Mouse (Mus musculus) cerebellum, adult (tissue): ENCODE data around the gene Efcab11.
A peak's percentile ranks its signal among the peaks of the same experiment; 100 is the strongest.

Experiments
- ATAC-seq: cut with Nextera tagmentation; 2 replicates; pipeline ENCODE4 v1.9.2; 2017; ENCODE audit warnings: mild to moderate bottlenecking, moderate library complexity, mixed read lengths; ENCODE audit not compliant: insufficient number of reproducible peaks, low FRiP score, low TSS enrichment

The Efcab11 gene

GRCm38 (mm10) chr12:99699379-99700023 lies 184.7 kb downstream of the Efcab11 start:
- ATAC-seq: no peak

- ATAC-seq: no peak
Observed at GRCm38 (mm10) chr12:99694066-99694465, 190.2 kb downstream of the Efcab11 start.

DNA sequence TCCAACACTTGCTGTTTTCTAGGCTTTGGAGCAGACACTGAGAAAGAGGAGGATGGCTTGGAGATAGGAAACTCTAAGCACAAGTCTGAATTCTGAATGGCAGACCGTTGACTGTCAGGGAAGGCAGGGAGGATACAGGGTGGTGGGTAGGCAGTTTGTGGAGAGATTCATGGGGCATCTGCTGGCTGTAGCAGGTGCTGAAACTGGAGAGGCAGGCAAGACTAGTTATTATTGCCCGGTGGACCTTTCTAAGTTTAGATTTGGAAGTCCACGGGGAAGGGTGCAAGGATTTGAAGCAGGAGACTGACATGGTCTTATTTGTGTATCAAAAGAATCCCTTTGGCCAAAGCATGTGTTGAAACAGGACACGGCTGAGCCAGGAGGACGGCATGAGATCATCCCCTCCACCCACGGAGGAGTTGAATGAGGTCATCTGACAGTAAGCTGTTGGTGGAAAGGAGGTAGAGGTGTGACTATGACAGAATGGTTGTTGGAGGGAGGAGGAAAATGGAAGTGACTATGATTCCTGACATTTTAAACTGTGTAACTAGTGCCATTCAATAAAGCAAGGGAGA lies 197.7 kb downstream of the Efcab11 start:
- peak; percentile 68; the same call in 1 of the 2 replicates for ATAC-seq

- peak; percentile 40; the same call in 1 of the 2 replicates for ATAC-seq
Observed at GRCm38 (mm10) chr12:99685451-99686100, 198.7 kb downstream of the Efcab11 start.

GRCm38 (mm10) chr12:99681681-99682080 lies 202.6 kb downstream of the Efcab11 start:
- no peak for ATAC-seq

DNA sequence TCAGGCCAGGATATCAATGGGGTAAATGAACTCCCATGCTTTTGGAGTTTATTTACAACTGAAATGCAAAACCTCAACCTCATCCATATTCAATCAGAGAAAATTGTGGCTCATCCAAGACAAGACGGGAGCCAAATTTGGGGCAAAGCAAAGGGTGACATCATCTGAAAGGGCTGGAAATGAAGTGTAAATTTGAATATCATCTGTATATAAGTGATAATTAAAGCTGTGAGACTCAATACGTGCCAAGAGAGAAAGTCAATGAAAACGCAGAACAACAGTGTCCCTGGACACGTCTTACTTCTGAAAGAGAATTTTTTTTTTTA lies 212.4 kb downstream of the Efcab11 start:
- ATAC-seq: no peak

DNA sequence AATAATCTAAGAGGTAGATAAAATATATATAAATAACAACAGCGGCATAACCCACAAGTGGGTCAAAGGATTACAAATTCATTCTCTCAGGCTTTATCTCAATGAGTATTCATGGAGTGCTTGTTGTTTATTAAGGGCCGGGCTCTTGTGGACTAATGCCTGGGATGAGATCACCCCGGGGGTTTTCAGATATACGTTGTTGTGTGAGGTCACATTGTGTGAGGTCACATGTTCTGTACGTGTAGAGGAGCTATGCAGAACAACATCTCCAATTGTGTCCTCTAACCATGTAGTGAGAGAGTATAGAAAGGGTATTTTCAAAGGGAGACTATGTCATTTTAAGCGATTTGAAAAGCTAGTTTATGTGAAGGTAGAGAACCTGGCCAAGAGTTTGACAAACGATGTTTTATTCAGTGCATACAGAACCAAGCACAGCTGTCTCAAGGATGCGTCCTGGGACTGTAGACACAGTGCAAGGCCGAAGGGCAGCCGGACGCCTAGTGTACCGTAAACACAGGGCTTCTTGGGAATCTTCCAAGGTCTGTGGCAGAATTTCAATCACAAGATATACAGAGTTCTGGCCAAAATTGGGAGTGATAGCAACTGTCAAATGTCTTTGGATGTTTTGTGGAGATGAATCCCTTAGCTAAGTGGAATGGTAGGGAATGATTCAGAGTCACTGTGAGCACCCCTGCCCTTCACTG lies 212.9 kb downstream of the Efcab11 start:
- ATAC-seq: no peak

DNA sequence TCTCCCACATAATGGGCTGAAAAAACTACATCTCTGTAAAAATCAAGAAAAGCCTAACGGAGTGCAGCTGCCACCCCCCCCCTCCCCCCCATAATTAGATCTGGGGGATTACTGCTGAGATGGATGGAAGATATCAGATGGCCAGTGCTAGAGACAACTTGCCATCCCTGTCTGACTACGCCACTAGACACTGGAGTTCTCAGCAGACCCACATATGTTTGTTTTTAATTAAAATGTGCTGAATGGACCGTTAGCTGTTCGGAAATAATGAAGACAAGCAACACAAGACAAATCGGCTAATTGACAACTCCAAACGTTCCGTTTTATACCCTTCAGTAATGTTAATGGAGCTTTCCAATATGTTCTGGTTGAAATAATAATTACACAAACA lies 213.5 kb downstream of the Efcab11 start:
- no peak for ATAC-seq

DNA sequence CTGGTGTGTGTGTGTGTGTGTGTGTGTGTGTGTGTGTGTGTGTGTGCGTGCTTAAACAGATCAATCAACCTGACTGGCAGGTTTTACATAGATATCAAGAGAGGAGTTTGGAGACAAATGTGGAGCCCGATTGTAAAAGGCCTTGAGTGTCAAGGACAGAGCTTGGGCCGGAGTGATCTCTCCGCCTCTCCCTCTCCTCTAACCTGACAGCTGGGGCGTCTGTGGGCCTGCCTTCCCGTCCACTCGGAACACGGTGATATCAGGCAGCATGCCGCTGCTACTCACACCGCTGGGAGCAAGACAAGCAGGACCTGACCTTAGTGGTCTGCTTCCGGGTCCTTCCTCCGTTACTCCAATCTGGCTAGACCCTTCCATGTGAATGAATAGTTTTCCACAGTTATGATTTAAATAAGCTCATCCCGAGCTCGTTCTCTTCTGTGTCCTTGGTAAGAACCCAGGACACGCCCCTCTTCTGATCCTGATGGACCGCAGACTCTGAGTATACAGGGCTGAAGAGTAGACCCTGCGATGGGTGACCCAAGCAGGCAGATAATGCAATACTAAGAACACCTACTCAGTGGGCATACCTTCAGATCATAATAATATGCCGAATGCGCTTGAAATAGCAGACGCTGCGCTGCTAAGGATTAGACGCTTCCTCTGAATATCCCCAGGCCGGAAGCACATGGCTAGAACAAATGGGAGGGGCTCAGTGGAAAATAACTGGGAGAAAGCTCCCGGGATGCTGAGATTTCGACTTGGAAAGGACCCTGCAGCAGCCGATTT lies 214.1 kb downstream of the Efcab11 start:
- no peak for ATAC-seq

DNA sequence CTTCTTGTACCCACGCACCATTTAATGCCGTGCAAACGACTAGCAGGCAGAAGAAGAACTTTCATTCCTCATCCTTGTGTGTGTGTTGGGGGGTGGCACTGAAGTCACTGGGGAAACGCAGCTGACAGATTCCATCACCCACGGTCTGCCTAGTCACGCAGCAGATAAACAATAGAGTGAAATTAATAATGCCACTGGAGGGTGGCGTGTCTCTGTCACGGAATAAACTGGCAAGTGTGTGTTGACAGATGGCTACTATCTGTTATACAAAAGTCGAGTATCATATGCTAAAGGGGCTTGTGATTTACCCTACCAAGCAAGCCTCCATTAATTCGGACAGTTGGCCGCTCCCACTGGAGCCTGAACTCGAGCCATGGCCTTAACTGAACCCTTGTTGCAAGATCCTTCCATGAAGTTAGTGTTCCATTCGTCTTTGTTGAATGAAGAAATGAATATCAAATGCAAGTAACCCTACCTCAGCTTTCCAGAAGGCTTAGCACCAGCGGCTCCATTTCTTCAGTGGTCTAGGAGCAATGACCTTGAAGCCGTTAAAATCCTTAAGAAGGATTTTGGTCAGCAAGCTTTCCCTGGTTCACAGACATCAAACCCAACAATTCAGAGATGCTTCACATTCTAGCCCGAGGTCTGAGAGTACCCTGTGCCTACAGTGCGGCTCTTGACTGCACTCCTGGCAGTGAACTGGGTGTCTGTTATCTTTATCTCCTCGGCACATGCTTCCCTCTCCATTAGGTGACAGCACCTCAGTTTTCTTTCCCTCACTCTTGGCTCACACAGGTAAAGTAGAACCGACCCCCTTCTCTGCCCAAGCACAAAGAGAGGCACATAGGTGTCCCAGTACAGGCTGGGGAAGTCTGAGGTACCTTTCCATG lies 229.0 kb downstream of the Efcab11 start:
- no peak for ATAC-seq

DNA sequence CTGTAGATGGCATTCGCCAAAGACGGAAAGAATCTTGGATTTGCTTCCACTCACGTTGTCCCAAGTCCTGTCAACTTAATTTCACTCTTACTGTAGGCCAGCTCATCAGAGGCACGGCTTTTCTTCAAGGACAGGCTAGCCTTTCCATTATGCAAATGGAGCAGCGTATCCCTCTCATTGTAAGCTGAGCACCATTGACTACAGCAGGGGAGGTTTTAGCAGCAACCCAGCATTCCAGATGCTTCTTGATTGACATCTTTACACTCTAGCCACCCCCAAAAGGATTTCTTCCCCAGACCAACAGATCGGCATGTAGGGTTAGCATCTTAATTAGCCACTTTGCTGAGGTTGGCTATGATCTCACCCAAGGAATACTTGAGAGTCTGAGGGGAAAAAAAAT lies 231.8 kb downstream of the Efcab11 start:
- ATAC-seq: no peak

GRCm38 (mm10) chr12:99649732-99650131 lies 234.5 kb downstream of the Efcab11 start:
- no peak for ATAC-seq

- ATAC-seq: 0 out of 2 replicates have a peak, but pooled peaks have one; percentile 40
Observed at GRCm38 (mm10) chr12:99648781-99649180, 235.5 kb downstream of the Efcab11 start.

DNA sequence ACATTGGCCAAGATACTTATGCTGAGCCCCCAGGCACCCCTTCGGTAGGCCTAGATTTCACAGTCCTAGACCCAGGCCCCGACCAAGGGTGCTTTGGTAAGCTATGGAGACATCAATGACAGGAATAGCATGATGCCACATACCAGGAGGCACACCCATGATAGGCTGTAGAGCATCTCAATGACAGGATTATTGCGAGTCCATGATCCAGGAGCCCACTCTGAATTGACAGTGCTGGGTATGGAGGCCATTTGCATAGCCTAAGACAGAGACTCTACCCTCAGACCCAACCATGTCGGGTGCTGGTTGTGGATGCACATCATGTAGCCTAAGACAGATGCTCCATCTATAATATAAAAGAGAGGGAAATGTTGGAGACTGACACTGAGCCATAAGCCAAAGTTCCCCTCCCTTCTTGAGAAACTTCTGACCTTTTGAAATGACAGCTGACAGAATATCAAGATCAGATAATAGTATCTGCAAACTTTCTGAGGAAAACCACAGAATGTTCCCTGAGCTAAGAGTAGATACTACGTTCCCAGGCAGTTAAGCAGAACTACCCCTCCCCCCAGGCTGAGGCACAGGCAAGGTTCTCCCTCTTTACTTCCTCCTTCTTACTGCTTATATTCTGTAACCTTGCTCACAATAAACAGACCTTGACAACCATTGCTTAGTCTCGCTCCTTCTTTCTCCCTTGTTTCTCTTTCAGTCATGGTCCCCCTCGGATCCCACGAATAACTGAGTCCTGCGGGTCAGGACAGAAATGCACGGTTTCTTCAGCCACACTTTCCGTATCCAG lies 237.5 kb downstream of the Efcab11 start:
- ATAC-seq: no peak

- no peak for ATAC-seq
Observed at GRCm38 (mm10) chr12:99645418-99645817, 238.8 kb downstream of the Efcab11 start.

- ATAC-seq: peak; percentile 78; the same call in 1 of the 2 replicates
Observed at GRCm38 (mm10) chr12:99644966-99645365, 239.3 kb downstream of the Efcab11 start.
